Mouse (Mus musculus) c-Kit-positive CD71-negative TER-119-negative erythroid progenitor cells, embryonic 14.5 days (primary cell): ENCODE data around the gene Zdhhc6.

ENCODE experiments used
- DNase-seq: peaks from one replicate; pipeline ENCODE4 v3.0.0-alpha.2; 2013; ENCODE audit warnings: low read depth

Gene Zdhhc6

GRCm38 (mm10) chr19:55315452-55316108, at the start of gene Zdhhc6:
Gene Zdhhc6 (minus strand): TSS chr19:55316032.
- DNase-seq = peak; percentile 64

GRCm38 (mm10) chr19:55362606-55363005, 46.8 kb upstream of the Zdhhc6 start:
- no peak for DNase-seq

- no peak for DNase-seq
These were observed 35.0 kb upstream of the Zdhhc6 start for GRCm38 (mm10) chr19:55350673-55351378.

GRCm38 (mm10) chr19:55348187-55348586, 32.4 kb upstream of the Zdhhc6 start:
- no peak for DNase-seq

- no peak for DNase-seq
These were observed 27.4 kb upstream of the Zdhhc6 start for GRCm38 (mm10) chr19:55343274-55343673.

GRCm38 (mm10) chr19:55342423-55342822, 26.6 kb upstream of the Zdhhc6 start:
- DNase-seq = no peak

GRCm38 (mm10) chr19:55341377-55341776, 25.5 kb upstream of the Zdhhc6 start:
- no peak for DNase-seq

GRCm38 (mm10) chr19:55340521-55340920, 24.7 kb upstream of the Zdhhc6 start:
- DNase-seq = no peak

- no peak for DNase-seq
These were observed 21.8 kb upstream of the Zdhhc6 start for GRCm38 (mm10) chr19:55337664-55338063.

GRCm38 (mm10) chr19:55337066-55337465, 21.2 kb upstream of the Zdhhc6 start:
- no peak for DNase-seq

GRCm38 (mm10) chr19:55336441-55336840, 20.6 kb upstream of the Zdhhc6 start:
- DNase-seq = no peak

GRCm38 (mm10) chr19:55335881-55336280, 20.0 kb upstream of the Zdhhc6 start:
- peak; percentile 30 for DNase-seq

GRCm38 (mm10) chr19:55332641-55333268, 16.9 kb upstream of the Zdhhc6 start:
- peak; percentile 67 for DNase-seq

GRCm38 (mm10) chr19:55331776-55332175, 15.9 kb upstream of the Zdhhc6 start:
- DNase-seq = no peak

- no peak for DNase-seq
These were observed 11.7 kb upstream of the Zdhhc6 start for GRCm38 (mm10) chr19:55327510-55327909.

GRCm38 (mm10) chr19:55322604-55323003, 6.8 kb upstream of the Zdhhc6 start:
- DNase-seq = no peak

- no peak for DNase-seq
These were observed 3.7 kb upstream of the Zdhhc6 start for GRCm38 (mm10) chr19:55319521-55319920.

- DNase-seq = no peak
These were observed 3.2 kb upstream of the Zdhhc6 start for GRCm38 (mm10) chr19:55319036-55319435.

GRCm38 (mm10) chr19:55316901-55317300, 1.1 kb upstream of the Zdhhc6 start:
- no peak for DNase-seq

- peak; percentile 76 for DNase-seq
These were observed 380 bp upstream of the Zdhhc6 start, which contains the start of gene Vti1a for GRCm38 (mm10) chr19:55316109-55316714. Gene Vti1a (plus strand): TSS chr19:55316295.

- no peak for DNase-seq
These were observed 2.2 kb downstream of the Zdhhc6 start for GRCm38 (mm10) chr19:55313649-55314048.

GRCm38 (mm10) chr19:55311874-55312273, 4.0 kb downstream of the Zdhhc6 start:
- DNase-seq = no peak

- no peak for DNase-seq
These were observed 10.8 kb downstream of the Zdhhc6 start for GRCm38 (mm10) chr19:55305024-55305423.
